Mouse (Mus musculus): ENCODE results near the gene Map2.

GRCm38 (mm10) chr1:66277663-66278062 is 102.6 kb downstream of the Map2 start:
- TF ChIP-seq CTCF (IDR thresholded peaks at IDR 0.05; ENCODE audit: low read depth) (no peak), EP300 (IDR thresholded peaks at IDR 0.05; ENCODE audit: low read depth) (no peak)
